Mouse (Mus musculus): Measurements from ENCODE around the gene Ifnlr1.
"Not testable (repeated sequence)": the region's sequence is repeated elsewhere in the genome, so short reads cannot be mapped to it uniquely, and the experiment has no call there.

The Ifnlr1 gene

GRCm38 (mm10) chr4:135685906-135686567, at the start of gene Ifnlr1:
Ifnlr1 (plus strand) TSS chr4:135686287.
- peak; percentile 54 for DNase-seq (ENCODE audit: low read depth, low spot score)

GRCm38 (mm10) chr4:135641302-135642079, 44.6 kb upstream of the Ifnlr1 start:
- not testable (repeated sequence) for DNase-seq (ENCODE audit: low read depth, low spot score)

- no peak for DNase-seq (ENCODE audit: low read depth, low spot score)
These were observed 41.0 kb upstream of the Ifnlr1 start for GRCm38 (mm10) chr4:135645022-135645637.

- no peak for DNase-seq (ENCODE audit: low read depth, low spot score)
These were observed 33.0 kb upstream of the Ifnlr1 start for GRCm38 (mm10) chr4:135652966-135653607.

- DNase-seq (ENCODE audit: low read depth, low spot score), result no peak
These were observed 32.1 kb upstream of the Ifnlr1 start for GRCm38 (mm10) chr4:135653956-135654355.

GRCm38 (mm10) chr4:135655499-135655898, 30.6 kb upstream of the Ifnlr1 start:
- no peak for DNase-seq (ENCODE audit: low read depth, low spot score)

GRCm38 (mm10) chr4:135656094-135656589, 29.9 kb upstream of the Ifnlr1 start:
- DNase-seq (ENCODE audit: low read depth, low spot score), result no peak

GRCm38 (mm10) chr4:135658484-135658883, 27.6 kb upstream of the Ifnlr1 start:
- DNase-seq (ENCODE audit: low read depth, low spot score), result no peak

GRCm38 (mm10) chr4:135658899-135659298, 27.2 kb upstream of the Ifnlr1 start:
- no peak for DNase-seq (ENCODE audit: low read depth, low spot score)

GRCm38 (mm10) chr4:135661082-135661809, 24.8 kb upstream of the Ifnlr1 start:
- peak; percentile 29 for DNase-seq (ENCODE audit: low read depth, low spot score)

GRCm38 (mm10) chr4:135661994-135662393, 24.1 kb upstream of the Ifnlr1 start:
- DNase-seq (ENCODE audit: low read depth, low spot score), result no peak

GRCm38 (mm10) chr4:135664656-135665055, 21.4 kb upstream of the Ifnlr1 start:
- DNase-seq (ENCODE audit: low read depth, low spot score), result peak; percentile 54

- peak; percentile 62 for DNase-seq (ENCODE audit: low read depth, low spot score)
These were observed 19.7 kb upstream of the Ifnlr1 start for GRCm38 (mm10) chr4:135666192-135666975.

GRCm38 (mm10) chr4:135667266-135667844, 18.7 kb upstream of the Ifnlr1 start:
- peak; percentile 51 for DNase-seq (ENCODE audit: low read depth, low spot score)

- no peak for DNase-seq (ENCODE audit: low read depth, low spot score)
These were observed 12.6 kb upstream of the Ifnlr1 start for GRCm38 (mm10) chr4:135673507-135673906.

- no peak for DNase-seq (ENCODE audit: low read depth, low spot score)
These were observed 11.1 kb upstream of the Ifnlr1 start for GRCm38 (mm10) chr4:135674993-135675392.

GRCm38 (mm10) chr4:135676476-135676875, 9.6 kb upstream of the Ifnlr1 start:
- no peak for DNase-seq (ENCODE audit: low read depth, low spot score)

- no peak for DNase-seq (ENCODE audit: low read depth, low spot score)
These were observed 6.8 kb upstream of the Ifnlr1 start for GRCm38 (mm10) chr4:135679316-135679715.

GRCm38 (mm10) chr4:135681789-135682188, 4.3 kb upstream of the Ifnlr1 start:
- DNase-seq (ENCODE audit: low read depth, low spot score), result no peak

GRCm38 (mm10) chr4:135683553-135683952, 2.5 kb upstream of the Ifnlr1 start:
- DNase-seq (ENCODE audit: low read depth, low spot score), result no peak

Data from CD4-positive helper T cell, adult 2 months (primary cell).